Mouse (Mus musculus) heart, postnatal 0 days (tissue): ENCODE measurements around the gene Cnot6l. TPM values are rescaled to one million over a fixed set of nuclear protein-coding genes. Genes with fewer than 3 reads are reported as not detected.

ENCODE experiments used
- ATAC-seq: fragments of 200-750 bp; cut with Nextera tagmentation; 2 replicates; pipeline ENCODE4 v1.8.0; 2017; ENCODE audit warnings: low read depth, moderate number of reproducible peaks, moderate library complexity; ENCODE audit not compliant: insufficient read depth
- DNase-seq: peaks from one replicate; pipeline ENCODE4 v3.0.0-alpha.2; 2016; ENCODE audit warnings: low spot score
- H3K27ac ChIP-seq: fragments of 300-500 bp; sonication (generic); 2 replicates; pipeline ENCODE4 v1.5.1; 2014; ENCODE audit warnings: low read depth, mild to moderate bottlenecking
- H3K27me3 ChIP-seq: fragments of 300-500 bp; sonication (generic); 2 replicates; pipeline ENCODE4 v1.6.1; 2014; ENCODE audit warnings: low read length, mixed read lengths; ENCODE audit not compliant: control insufficient read depth, insufficient read depth
- H3K36me3 ChIP-seq: fragments of 300-500 bp; sonication (generic); replicated peaks from 2 replicates; pipeline ENCODE4 v1.6.1; 2014; ENCODE audit warnings: low read length, mixed read lengths; ENCODE audit not compliant: control insufficient read depth, insufficient read depth
- H3K4me1 ChIP-seq: fragments of 300-500 bp; sonication (generic); 2 replicates; pipeline ENCODE4 v1.6.1; 2014; ENCODE audit warnings: antibody characterized with exemption; ENCODE audit not compliant: control insufficient read depth, insufficient read depth
- H3K4me2 ChIP-seq: fragments of 300-500 bp; sonication (generic); 2 replicates; pipeline ENCODE4 v1.6.1; 2014; ENCODE audit warnings: low read depth, mild to moderate bottlenecking, low read length, moderate library complexity
- H3K4me3 ChIP-seq: fragments of 300-500 bp; sonication (generic); 2 replicates; pipeline ENCODE4 v1.5.1; 2014; ENCODE audit warnings: low read depth, low read length
- H3K9ac ChIP-seq: fragments of 300-500 bp; sonication (generic); replicated peaks from 2 replicates; pipeline ENCODE4 v1.6.1; 2014; ENCODE audit warnings: low read depth, low read length, mixed read lengths
- H3K9me3 ChIP-seq: fragments of 300-500 bp; sonication (generic); replicated peaks from 2 replicates; pipeline ENCODE4 v1.6.1; 2016; ENCODE audit warnings: low read length; ENCODE audit not compliant: control insufficient read depth
- CTCF ChIP-seq: IDR thresholded peaks from 2 replicates; pipeline ENCODE4 v1.5.1; 2016; ENCODE audit warnings: antibody characterized with exemption, control low read depth, low read depth
- EP300 ChIP-seq: IDR thresholded peaks from 2 replicates; pipeline ENCODE4 v1.6.1; 2016; ENCODE audit warnings: antibody characterized with exemption, low read depth
- WGBS: fragments of 180-500 bp; shearing (Covaris S2); extraction: QIAGEN DNeasy Blood & Tissue Kit; methylation state at CpG from one replicate; pipeline ENCODE4 v1.1.7; 2014; 5-methylcytosine and 5-hydroxymethylcytosine counted together
- polyA plus RNA-seq: library from polyadenylated mRNA; unstranded; fragments of >200 nt; fragmentation: Nextera tagmentation; extraction: Ambion mirVana; gene quantifications from 2 replicates; pipeline ENCODE4 v1.2.1, GENCODE M21; 2015
- total RNA-seq: library from RNA; depleted of rRNA; stranded (reverse); fragments of >200 nt; gene quantifications from 2 replicates; pipeline ENCODE4 v1.2.3, GENCODE M21; 2014; ENCODE audit warnings: low replicate concordance

Cnot6l gene
- total and polyA plus RNA-seq, 2 experiments from 2014 or later = 17.0 to 17.6 TPM

GRCm38 (mm10) chr5:96206897-96207296 is 42.9 kb upstream of the Cnot6l start:
- Histone ChIP-seq H3K4me3 (no peak overlapping the region), H3K9me3 (no peaks in the 10 kb centered on the region), H3K9ac (no peak overlapping the region), H3K27ac (no peak overlapping the region), H3K4me2 (no peak overlapping the region), H3K4me1 (peaks cover 21% of the 10 kb centered on the region; the same call in 1 of the 2 replicates), H3K27me3 (no peaks in the 10 kb centered on the region), H3K36me3 (no peaks in the 10 kb centered on the region)
- DNase-seq = peak; percentile 46
- TF ChIP-seq CTCF (no peak), EP300 (0 out of 2 replicates have a peak, but pooled peaks have one; percentile 18)
- WGBS = 4% methylated on average over 2 of the region's 2 CpGs
- ATAC-seq = no peak

GRCm38 (mm10) chr5:96201462-96202154 is 37.6 kb upstream of the Cnot6l start:
- Histone ChIP-seq H3K4me1 (no peaks in the 10 kb centered on the region), H3K36me3 (no peaks in the 10 kb centered on the region), H3K9me3 (no peaks in the 10 kb centered on the region), H3K4me3 (no peak overlapping the region), H3K9ac (no peak overlapping the region), H3K27ac (no peak overlapping the region), H3K4me2 (no peak overlapping the region), H3K27me3 (no peaks in the 10 kb centered on the region)
- TF ChIP-seq CTCF (no peak), EP300 (no peak)
- no peak for ATAC-seq
- WGBS = 73% methylated on average over 10 of the region's 10 CpGs
- no peak for DNase-seq

- 56% methylated on average over 3 of the region's 3 CpGs for WGBS
- Histone ChIP-seq H3K9ac (no peak overlapping the region), H3K9me3 (no peaks in the 10 kb centered on the region), H3K27me3 (no peaks in the 10 kb centered on the region), H3K4me2 (no peak overlapping the region), H3K36me3 (no peaks in the 10 kb centered on the region), H3K27ac (no peak overlapping the region), H3K4me1 (no peaks in the 10 kb centered on the region), H3K4me3 (no peak overlapping the region)
- ATAC-seq = no peak
- TF ChIP-seq CTCF (no peak), EP300 (no peak)
- DNase-seq = no peak
These were observed 36.3 kb upstream of the Cnot6l start for GRCm38 (mm10) chr5:96200269-96200668.

- H3K36me3 ChIP-seq = no peaks in the 10 kb centered on the region
- ATAC-seq = no peak
- 79% methylated on average over 6 of the region's 6 CpGs for WGBS
- no peak for DNase-seq
- H3K4me1 ChIP-seq = no peaks in the 10 kb centered on the region
- no peaks in the 10 kb centered on the region for H3K27me3 ChIP-seq
- no peak overlapping the region for H3K27ac ChIP-seq
- TF ChIP-seq CTCF (no peak), EP300 (no peak)
- H3K4me3 ChIP-seq = no peak overlapping the region
- no peak overlapping the region for H3K4me2 ChIP-seq
- no peak overlapping the region for H3K9ac ChIP-seq
- no peaks in the 10 kb centered on the region for H3K9me3 ChIP-seq
These were observed 34.3 kb upstream of the Cnot6l start for GRCm38 (mm10) chr5:96198271-96198670.

- no peak for ATAC-seq
- DNase-seq = no peak
- 46% methylated on average over 2 of the region's 2 CpGs for WGBS
These were observed 32.6 kb upstream of the Cnot6l start for GRCm38 (mm10) chr5:96196547-96197052.

More at GRCm38 (mm10) chr5:96196547-96197052, 32.6 kb upstream of the Cnot6l start:
- Histone ChIP-seq H3K4me3 (no peak overlapping the region), H3K9me3 (no peaks in the 10 kb centered on the region), H3K36me3 (no peaks in the 10 kb centered on the region), H3K27ac (no peak overlapping the region), H3K4me2 (no peak overlapping the region), H3K9ac (no peak overlapping the region), H3K27me3 (no peaks in the 10 kb centered on the region), H3K4me1 (no peaks in the 10 kb centered on the region)
- TF ChIP-seq CTCF (no peak), EP300 (no peak)
